Mouse (Mus musculus) testis, adult 2 months (tissue): ENCODE measurements around the gene Cep85l.

Experiments used
- CTCF ChIP-seq: fragments of 200-500 bp; IDR thresholded peaks from 2 replicates; pipeline ENCODE4 v1.5.1; 2012; ENCODE audit warnings: low read depth, mild to moderate bottlenecking, inconsistent platforms, low read length, moderate library complexity; ENCODE audit not compliant: control insufficient read depth, insufficient read depth, insufficient replicate concordance
- POLR2A ChIP-seq: fragments of 200-500 bp; IDR thresholded peaks from 2 replicates; pipeline ENCODE4 v1.6.1; 2012; ENCODE audit warnings: low read depth, mild to moderate bottlenecking, inconsistent platforms, low read length, moderate library complexity; ENCODE audit not compliant: control insufficient read depth

DNA sequence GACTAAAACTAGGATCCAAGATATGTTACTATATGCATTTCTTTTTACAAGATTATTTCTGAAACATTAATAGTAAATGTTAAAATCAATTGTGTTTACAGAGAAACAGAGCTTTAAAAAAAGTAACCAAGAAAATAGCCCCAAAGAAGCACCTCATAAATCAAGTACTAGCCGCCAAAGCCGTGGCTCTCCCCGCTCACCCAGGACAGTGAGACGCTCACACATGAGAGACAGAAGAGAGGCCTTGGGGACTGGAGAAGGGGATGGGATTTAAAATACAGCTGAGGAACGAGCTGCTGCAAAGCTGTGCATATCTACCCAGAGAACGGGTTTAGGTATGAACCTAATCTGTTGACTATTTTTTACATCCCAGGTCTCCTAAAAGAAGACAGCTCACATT lies 36.4 kb downstream of the Cep85l start:
- TF ChIP-seq CTCF, result no peak
- no peak for TF ChIP-seq POLR2A
